Mouse (Mus musculus) activated CD4-positive, CD25-positive, alpha-beta regulatory T cell (primary cell): ENCODE measurements around the gene Cxcl17. TPM values are rescaled to one million over a fixed set of nuclear protein-coding genes. Genes with fewer than 3 reads are reported as not detected.

Source experiments
- polyA plus RNA-seq, 2 experiments: library from polyadenylated mRNA; unstranded; fragments of 100-300 nt; shearing (Covaris generic); gene quantifications; one replicate each; pipeline ENCODE4 v1.2.1; 2017

Cxcl17 gene
- not detected for polyA plus RNA-seq

GRCm38 (mm10) chr7:25412833-25413441, at the start of gene Cxcl17:
Gene Cxcl17 (minus strand): TSS chr7:25412886.

DNA sequence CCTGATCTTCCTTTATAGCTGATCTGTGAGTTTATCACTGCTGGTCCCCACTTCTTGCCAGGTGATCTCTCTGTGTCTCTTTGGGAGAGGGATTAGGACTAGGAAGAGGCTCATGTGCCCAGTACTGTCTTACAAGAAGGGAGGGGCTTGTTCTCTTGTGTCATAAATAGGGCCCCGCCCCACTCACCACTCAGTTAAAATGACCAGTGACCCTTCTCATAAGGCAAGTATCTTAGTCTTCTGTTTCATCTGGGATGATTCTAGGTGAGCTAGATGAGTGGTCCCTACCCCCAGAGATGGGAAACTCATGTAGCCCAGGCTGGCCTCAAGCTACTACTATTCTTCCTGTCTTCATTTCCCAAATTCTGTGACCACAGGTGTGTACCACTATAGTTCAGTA, 14.1 kb downstream of the Cxcl17 start, which contains the start of gene Lipe:
Lipe (minus strand) TSS at position 101 of the 400 bp plus-strand sequence.

GRCm38 (mm10) chr7:25369058-25369749, 43.5 kb downstream of the Cxcl17 start, which contains the start of gene Cnfn:
Gene Cnfn (minus strand): TSS chr7:25369724.

Other genes starting within 250 kb of the Cxcl17 start
- gene Pou2f2, start 233.2 kb downstream of the Cxcl17 start, polyA plus RNA-seq = 10 to 100 TPM; 73.9 to 77.6 TPM
- 10 to 100 TPM; 66.7 to 85.6 TPM for gene Dedd2, start 192.3 kb downstream of the Cxcl17 start, polyA plus RNA-seq
- 1 to 10 TPM; 2.6 to 3.3 TPM for gene Zfp526, start 191.5 kb downstream of the Cxcl17 start, polyA plus RNA-seq
- gene Gsk3a, start 175.0 kb downstream of the Cxcl17 start, polyA plus RNA-seq = 10 to 100 TPM; 83.3 to 91.6 TPM
- gene Erf, start 162.1 kb downstream of the Cxcl17 start, polyA plus RNA-seq = 1 to 10 TPM; 1.9 to 2.6 TPM
- 10 to 100 TPM; 35.1 to 35.4 TPM for gene Cic, start 145.2 kb downstream of the Cxcl17 start, polyA plus RNA-seq
- gene Pafah1b3, start 114.9 kb downstream of the Cxcl17 start, polyA plus RNA-seq = 10 to 100 TPM; 25.9 to 42.4 TPM
- gene Prr19, start 111.5 kb downstream of the Cxcl17 start, polyA plus RNA-seq = not detected
- gene Tmem145, start 106.8 kb downstream of the Cxcl17 start, polyA plus RNA-seq = under 1 TPM in 1 of 2 experiments, not detected in 1; 0.12 TPM
- gene Megf8, start 95.7 kb downstream of the Cxcl17 start, polyA plus RNA-seq = under 1 TPM; 0.06 to 0.11 TPM
- gene Cnfn, start 43.2 kb downstream of the Cxcl17 start, polyA plus RNA-seq = not detected
- gene Lipe, start 14.2 kb downstream of the Cxcl17 start, polyA plus RNA-seq = 10 to 100 TPM; 11.6 to 13.0 TPM
- gene Ceacam1, start 64.7 kb upstream of the Cxcl17 start, polyA plus RNA-seq = 1 to 10 TPM in 1 of 2 experiments, under 1 TPM in 1; 0.97 to 2.0 TPM
- not detected for gene Ceacam2, start 127.0 kb upstream of the Cxcl17 start, polyA plus RNA-seq
- gene Erich4, start 203.0 kb upstream of the Cxcl17 start, polyA plus RNA-seq = not detected
- gene Dmac2, start 206.5 kb upstream of the Cxcl17 start, polyA plus RNA-seq = 10 to 100 TPM; 53.6 to 55.0 TPM
- gene B3gnt8, start 213.8 kb upstream of the Cxcl17 start, polyA plus RNA-seq = 1 to 10 TPM in 1 of 2 experiments, under 1 TPM in 1; 0.86 to 1.3 TPM
- 10 to 100 TPM; 33.0 to 39.0 TPM for gene Bckdha, start 246.1 kb upstream of the Cxcl17 start, polyA plus RNA-seq
- 100 to 1,000 TPM; 102 to 119 TPM for gene Exosc5, start 246.3 kb upstream of the Cxcl17 start, polyA plus RNA-seq